Mouse (Mus musculus) testis, adult 2 months (tissue): ENCODE results near the gene Cwh43.

Experiments used
- CTCF ChIP-seq: fragments of 200-500 bp; IDR thresholded peaks from 2 replicates; pipeline ENCODE4 v1.5.1; 2012; ENCODE audit warnings: low read depth, mild to moderate bottlenecking, inconsistent platforms, low read length, moderate library complexity; ENCODE audit not compliant: control insufficient read depth, insufficient read depth, insufficient replicate concordance
- POLR2A ChIP-seq: fragments of 200-500 bp; IDR thresholded peaks from 2 replicates; pipeline ENCODE4 v1.6.1; 2012; ENCODE audit warnings: low read depth, mild to moderate bottlenecking, inconsistent platforms, low read length, moderate library complexity; ENCODE audit not compliant: control insufficient read depth

- TF ChIP-seq POLR2A (no peak), CTCF (no peak)
Measured at GRCm38 (mm10) chr5:73481401-73481800, 75.5 kb downstream of the Cwh43 start.
